Mouse (Mus musculus): Measurements from ENCODE around the gene Rab40c. TPM values are rescaled to one million over a fixed set of nuclear protein-coding genes. Genes with fewer than 3 reads are reported as not detected.

Rab40c gene
- total RNA-seq, 2 experiments from 2014 or later: 41.9 to 49.9 TPM

GRCm38 (mm10) chr17:25844396-25844901 lies 75.1 kb downstream of the Rab40c start, which contains the start of gene Rhot2:
TSS of gene Rhot2 (minus strand) at chr17:25844851.
- peak; percentile 92 to 95 for DNase-seq (ENCODE audit: low spot score in 2 of 2)

- no peak for DNase-seq (ENCODE audit: low spot score in 2 of 2)
These were observed 75.7 kb downstream of the Rab40c start for GRCm38 (mm10) chr17:25843636-25844395.

GRCm38 (mm10) chr17:25843122-25843521 lies 76.4 kb downstream of the Rab40c start:
- no peak for DNase-seq (ENCODE audit: low spot score in 2 of 2)

GRCm38 (mm10) chr17:25842509-25842908 lies 77.0 kb downstream of the Rab40c start:
- DNase-seq (ENCODE audit: low spot score in 2 of 2): no peak

GRCm38 (mm10) chr17:25841117-25841880 lies 78.2 kb downstream of the Rab40c start, which contains the start of gene Gm20683:
TSS of gene Gm20683 (minus strand) at chr17:25841763.
- no peak for DNase-seq (ENCODE audit: low spot score in 2 of 2)

- no peak for DNase-seq (ENCODE audit: low spot score in 2 of 2)
These were observed 79.0 kb downstream of the Rab40c start for GRCm38 (mm10) chr17:25840519-25840918.

- DNase-seq (ENCODE audit: low spot score in 2 of 2): no peak
These were observed 79.9 kb downstream of the Rab40c start for GRCm38 (mm10) chr17:25839455-25840235.

GRCm38 (mm10) chr17:25838904-25839303 lies 80.6 kb downstream of the Rab40c start:
- DNase-seq (ENCODE audit: low spot score in 2 of 2): no peak

GRCm38 (mm10) chr17:25837533-25837932 lies 82.0 kb downstream of the Rab40c start:
- no peak for DNase-seq (ENCODE audit: low spot score in 2 of 2)

GRCm38 (mm10) chr17:25837076-25837410 lies 82.5 kb downstream of the Rab40c start, which contains the start of gene Rhbdl1:
TSS of gene Rhbdl1 (minus strand) at chr17:25837295.
- peak; percentile 83 to 89 for DNase-seq (ENCODE audit: low spot score in 2 of 2)

- no peak for DNase-seq (ENCODE audit: low spot score in 2 of 2)
These were observed 83.0 kb downstream of the Rab40c start for GRCm38 (mm10) chr17:25836397-25837075.

GRCm38 (mm10) chr17:25835816-25836215 lies 83.7 kb downstream of the Rab40c start:
- no peak for DNase-seq (ENCODE audit: low spot score in 2 of 2)

- DNase-seq (ENCODE audit: low spot score in 2 of 2): no peak
These were observed 84.2 kb downstream of the Rab40c start for GRCm38 (mm10) chr17:25835301-25835700.

GRCm38 (mm10) chr17:25834595-25835222 lies 84.8 kb downstream of the Rab40c start:
- no peak for DNase-seq (ENCODE audit: low spot score in 2 of 2)

- no peak for DNase-seq (ENCODE audit: low spot score in 2 of 2)
These were observed 85.4 kb downstream of the Rab40c start for GRCm38 (mm10) chr17:25833961-25834594.

GRCm38 (mm10) chr17:25833291-25833663 lies 86.2 kb downstream of the Rab40c start, which contains the start of gene Stub1:
TSS of gene Stub1 (minus strand) at chr17:25833404.
- peak; percentile 86 to 87 for DNase-seq (ENCODE audit: low spot score in 2 of 2)

- peak; percentile 99 for DNase-seq (ENCODE audit: low spot score in 2 of 2)
These were observed 86.9 kb downstream of the Rab40c start for GRCm38 (mm10) chr17:25832436-25833290.
